Mouse (Mus musculus) ES-CJ7 (cell line): ENCODE measurements around the gene Sema3b.

Experiments
- DNase-seq: peaks from one replicate; pipeline ENCODE4 v3.0.0; 2011; ENCODE audit warnings: low read depth, low spot score

The Sema3b gene

GRCm38 (mm10) chr9:107633091-107633660 lies 24.1 kb upstream of the Sema3b start:
- peak; percentile 62 for DNase-seq

GRCm38 (mm10) chr9:107632478-107632877 lies 23.4 kb upstream of the Sema3b start:
- DNase-seq, result no peak

DNA sequence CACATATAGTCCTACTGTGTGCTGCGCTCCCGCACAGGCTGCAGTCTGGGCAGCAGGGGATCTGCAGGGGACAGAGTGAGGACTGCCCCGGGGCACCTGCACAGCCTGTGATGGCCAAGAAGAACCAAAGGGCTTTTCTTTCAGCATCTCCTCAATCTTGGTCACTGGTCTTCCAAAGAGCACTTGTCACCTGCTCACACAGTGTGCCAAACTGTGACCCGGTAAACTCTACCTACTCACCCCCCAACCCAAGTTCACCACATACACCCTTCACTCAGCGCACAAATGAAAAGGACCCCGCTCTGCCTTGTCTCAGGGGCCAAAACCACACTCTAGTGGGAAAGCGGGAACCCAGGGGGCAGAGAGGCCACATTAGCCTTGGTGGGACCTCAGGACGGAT lies 22.8 kb upstream of the Sema3b start:
- DNase-seq, result no peak

- no peak for DNase-seq
These were observed 22.3 kb upstream of the Sema3b start for GRCm38 (mm10) chr9:107631311-107631826.

GRCm38 (mm10) chr9:107630576-107630975 lies 21.5 kb upstream of the Sema3b start:
- peak; percentile 98 for DNase-seq

DNA sequence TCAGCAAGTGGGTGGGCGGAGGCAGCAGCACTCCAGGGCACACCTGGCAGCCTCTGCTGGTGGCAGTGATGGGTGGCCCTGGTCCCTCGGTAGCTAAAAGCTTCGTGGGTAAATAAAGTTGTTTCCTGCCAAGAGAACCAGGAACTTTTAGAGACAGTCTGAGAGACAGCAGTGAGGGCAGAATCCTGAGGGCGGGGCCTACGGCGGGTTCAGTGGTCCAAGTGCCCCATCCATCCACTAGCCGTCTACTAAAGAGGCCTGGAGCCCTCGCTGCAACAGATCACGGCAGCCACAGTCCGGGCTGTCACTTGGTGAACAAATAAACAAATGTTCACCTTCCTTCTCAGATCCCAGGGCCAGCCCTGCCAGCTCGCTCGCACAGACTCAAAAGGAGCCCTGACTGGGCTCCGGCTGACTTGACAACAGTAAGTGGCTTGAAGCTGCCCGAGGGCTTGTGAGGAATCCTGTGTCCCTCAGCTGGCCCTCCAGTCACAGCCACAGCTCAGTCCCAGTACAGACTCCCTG lies 20.9 kb upstream of the Sema3b start:
- DNase-seq, result no peak

DNA sequence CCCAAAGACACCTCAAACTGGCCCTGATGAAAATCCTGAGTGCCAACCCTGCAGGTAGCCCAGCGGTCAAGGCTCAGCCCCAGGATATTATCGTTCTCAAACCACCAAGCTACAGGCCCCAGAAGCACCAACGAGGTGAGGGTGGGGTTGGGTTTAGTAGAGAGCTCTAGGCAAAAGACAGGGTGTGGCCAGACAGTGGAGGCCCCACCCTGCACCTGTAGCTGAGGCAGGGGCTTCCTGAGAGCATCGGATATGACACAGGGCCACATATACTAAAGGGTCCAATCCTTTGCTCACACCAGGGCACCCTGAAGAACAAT lies 20.3 kb upstream of the Sema3b start:
- DNase-seq, result peak; percentile 69

DNA sequence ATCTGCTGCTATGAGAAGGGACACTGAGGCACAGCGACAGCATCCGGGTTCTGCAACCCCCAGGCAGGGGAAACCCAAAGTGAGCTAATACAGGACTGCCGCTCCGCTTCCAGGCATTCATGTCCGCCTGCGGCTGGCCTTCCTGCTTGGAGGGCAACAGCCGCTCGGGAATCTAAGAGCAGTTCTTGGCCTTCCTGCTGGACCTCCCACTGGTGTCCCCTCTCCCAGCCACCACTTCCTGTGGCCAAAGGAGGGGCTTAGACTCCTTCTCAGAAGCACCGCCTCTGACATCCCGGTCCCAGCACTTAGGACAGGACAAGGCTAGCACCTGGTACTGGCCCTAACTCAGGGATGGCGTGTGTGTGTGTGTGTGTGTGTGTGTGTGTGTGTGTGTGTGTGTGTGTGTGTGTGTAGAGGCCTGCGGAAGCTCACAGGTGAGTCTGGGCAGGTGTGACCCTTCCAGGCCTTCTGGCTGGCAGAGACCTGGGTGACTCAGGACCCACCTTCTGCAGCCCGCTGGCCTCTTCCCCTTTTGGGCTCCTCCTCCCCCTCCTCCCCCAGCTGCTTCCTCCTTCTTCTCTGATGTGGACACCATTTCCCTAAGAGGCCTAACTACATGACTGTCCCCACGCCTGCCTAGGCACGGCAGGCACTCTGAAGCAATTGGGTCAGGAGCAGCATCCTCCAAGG lies 19.8 kb upstream of the Sema3b start:
- DNase-seq, result no peak

- DNase-seq, result no peak
These were observed 18.6 kb upstream of the Sema3b start for GRCm38 (mm10) chr9:107627387-107628255.

- DNase-seq, result peak; percentile 99
These were observed 17.8 kb upstream of the Sema3b start for GRCm38 (mm10) chr9:107626844-107627277.

GRCm38 (mm10) chr9:107626158-107626843 lies 17.3 kb upstream of the Sema3b start:
- no peak for DNase-seq

DNA sequence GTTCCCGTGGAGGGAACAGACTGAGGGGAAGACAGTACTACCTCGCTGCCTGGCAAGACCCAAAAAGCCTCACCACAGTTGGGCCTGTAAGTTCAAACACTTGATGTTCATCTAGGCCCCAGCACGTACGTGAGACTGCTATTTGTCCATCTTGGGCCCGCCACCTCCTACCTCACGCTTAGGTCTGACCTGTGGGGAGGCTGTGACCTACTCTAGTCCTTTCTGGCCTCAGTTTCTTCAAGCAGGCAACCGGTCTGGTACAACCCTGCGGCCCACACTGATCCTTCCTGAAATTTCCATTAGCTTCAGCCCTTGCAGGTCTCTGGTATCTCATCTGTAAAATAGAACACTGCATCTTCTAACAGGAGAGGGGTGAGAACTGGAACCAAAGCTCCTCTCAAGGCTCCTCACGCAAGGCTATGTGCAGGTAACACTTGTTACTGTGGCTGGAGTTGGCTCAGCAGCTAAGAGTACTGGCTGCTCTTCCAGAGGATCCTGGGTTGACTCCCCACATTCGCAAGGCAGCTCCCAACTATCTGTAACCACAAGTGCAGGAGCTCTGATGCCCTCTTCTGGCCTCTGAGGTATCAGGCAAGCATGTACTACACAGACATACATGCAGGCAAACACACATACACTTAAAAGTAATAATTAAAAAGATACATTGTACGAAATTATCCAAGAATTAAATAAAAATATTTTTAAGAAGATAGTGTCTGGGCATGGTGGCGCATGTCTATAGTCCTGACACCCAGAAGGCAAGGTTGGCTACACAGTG lies 16.5 kb upstream of the Sema3b start:
- DNase-seq, result no peak

DNA sequence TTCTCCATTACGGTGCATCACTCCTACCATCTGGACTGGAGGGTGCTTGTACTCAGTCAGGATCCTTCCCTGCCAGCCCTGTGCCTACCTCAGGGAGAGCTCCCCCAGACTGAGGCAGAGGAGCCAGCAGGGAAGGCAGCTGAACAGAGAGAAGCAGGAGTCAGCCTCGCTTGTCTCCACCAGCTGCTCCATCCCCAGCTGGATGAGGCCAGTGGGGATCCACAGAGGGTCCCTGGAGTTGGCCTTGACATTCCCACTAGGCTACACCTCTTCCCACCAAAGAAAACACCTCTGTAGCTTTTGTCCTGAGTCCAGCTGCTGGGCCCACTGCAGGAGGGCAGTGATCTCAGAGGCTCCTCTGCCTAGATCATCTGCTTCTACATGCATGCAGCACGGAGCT lies 15.9 kb upstream of the Sema3b start:
- no peak for DNase-seq

GRCm38 (mm10) chr9:107624539-107624938 lies 15.5 kb upstream of the Sema3b start:
- DNase-seq, result peak; percentile 61

DNA sequence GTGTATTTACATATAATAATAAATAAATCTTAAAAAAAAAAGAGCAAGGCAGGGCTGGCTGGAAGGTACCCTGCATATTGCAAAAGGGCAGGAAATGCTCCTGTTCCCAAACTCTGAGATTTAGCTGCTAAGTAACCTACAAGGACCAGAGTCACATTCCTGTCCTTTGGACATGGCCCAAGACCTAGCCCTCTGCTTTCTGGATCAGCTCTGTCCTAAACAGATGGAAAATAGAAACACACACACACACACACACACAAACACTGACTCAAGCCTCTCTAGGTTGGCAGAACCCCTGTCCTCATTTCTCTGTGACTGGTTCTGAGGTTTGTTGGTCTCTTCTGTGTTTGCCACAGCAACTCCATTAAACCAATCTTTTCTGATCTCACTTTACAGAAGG lies 11.9 kb upstream of the Sema3b start:
- no peak for DNase-seq

DNA sequence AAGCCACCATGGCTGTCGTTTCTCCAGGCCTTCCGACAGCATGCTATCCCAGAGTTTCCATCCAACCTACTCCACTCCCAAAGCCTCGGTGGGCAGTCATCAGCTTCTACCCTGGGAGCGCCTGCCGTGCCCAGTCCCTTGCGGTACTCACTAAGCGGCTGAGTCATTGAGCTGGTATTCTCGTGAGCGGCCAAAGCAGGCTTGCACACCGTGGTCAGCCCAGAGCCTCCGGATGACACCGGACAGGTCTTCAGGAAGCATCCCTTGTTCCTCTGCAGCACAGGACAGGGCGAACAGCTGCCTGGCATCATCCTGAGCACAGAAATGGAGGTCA lies 10.5 kb upstream of the Sema3b start:
- DNase-seq, result no peak

DNA sequence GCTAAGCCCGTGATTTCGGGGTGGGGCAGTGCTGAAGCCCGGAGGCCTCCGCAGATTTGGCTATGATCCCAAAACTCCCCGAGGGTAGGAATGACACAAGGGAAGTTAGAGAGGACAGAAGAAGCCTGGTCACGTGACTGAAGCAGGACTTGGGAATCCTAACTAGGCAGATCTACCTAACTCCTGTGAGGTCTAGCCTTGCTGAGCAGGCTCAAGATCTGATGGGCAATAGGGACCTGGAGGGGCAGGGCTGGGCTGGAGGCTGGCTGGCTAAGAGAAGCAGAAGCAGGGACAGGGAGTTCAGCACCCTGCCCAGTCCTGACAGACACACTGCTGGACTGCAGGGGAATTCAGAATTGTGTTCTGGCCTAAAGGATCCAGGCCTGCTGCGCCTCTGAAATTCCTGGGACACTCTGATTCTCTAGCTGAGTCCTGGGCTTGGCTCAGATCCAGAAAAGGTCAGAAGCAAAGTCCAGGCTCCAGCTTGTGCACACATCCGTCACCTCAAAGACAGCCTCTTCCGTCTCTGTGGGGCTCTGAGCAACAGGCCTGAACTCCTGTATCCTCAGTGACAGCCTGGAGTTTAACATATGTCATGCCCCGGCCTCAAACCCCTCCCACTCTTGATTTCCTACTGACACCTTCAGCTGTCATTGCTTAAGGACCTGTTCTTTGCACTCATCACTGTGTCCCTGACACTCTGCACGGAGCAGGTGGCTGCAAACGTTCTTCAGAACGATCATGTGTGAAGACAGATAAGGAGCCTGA lies 9.9 kb upstream of the Sema3b start:
- DNase-seq, result no peak

DNA sequence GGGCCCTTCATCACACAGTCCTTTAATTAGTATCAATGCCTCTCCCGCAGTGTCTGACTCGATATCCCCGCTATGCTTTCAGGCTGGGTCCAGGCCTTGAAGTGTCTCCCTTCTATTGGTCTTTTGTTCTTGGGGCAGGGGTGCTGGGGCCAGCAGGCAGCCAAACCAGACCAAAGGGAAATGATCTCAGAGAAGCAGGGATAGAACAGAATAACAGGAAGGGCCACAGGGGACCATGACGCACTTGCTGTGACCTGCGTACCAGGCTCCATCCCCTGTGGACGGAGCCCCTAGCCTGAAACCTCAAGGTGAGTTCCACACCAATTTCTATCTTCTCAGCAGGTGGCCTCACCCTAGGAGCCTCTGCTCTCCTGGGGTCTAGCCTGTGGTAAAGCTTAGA lies 9.1 kb upstream of the Sema3b start:
- no peak for DNase-seq

DNA sequence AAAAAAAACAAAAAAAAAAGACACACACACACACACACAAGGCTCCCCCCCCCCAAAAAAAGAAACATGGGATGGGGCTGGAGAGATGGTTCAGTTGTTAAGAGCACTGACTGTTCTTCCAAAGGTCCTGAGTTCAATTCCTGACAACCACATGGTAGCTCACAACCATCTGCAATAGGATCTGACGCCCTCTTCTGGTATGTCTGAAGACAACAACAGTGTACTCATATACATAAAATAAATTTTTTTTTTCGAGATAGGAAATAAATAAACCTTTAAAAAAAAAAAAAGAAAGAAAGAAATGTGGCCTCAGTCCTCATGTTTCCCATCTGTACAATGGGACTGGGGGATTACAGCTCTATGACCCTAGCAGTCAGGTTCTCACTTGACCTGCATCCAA lies 8.4 kb upstream of the Sema3b start:
- DNase-seq, result no peak

GRCm38 (mm10) chr9:107615035-107615434 lies 6.0 kb upstream of the Sema3b start:
- no peak for DNase-seq
